Mouse (Mus musculus) left cerebral cortex, postnatal 4 days (tissue): Measurements from ENCODE around the gene Sipa1l1. TPM values are rescaled to one million over a fixed set of nuclear protein-coding genes. Genes with fewer than 3 reads are reported as not detected.

Source experiments
- DNase-seq: peaks from one replicate; pipeline ENCODE4 v3.0.0-alpha.2; 2022
- intact Hi-C: fragments of 180-260 bp; cut with DNase I; formaldehyde crosslinking; loops from one replicate; pipeline ENCODE4 v1.15.1; 2025
- total RNA-seq, 2 experiments: library from RNA; stranded (reverse); gene quantifications; 2 replicates each; pipeline ENCODE4 v1.2.3; 2021

Sipa1l1 gene
- total RNA-seq, 2 experiments from 2014 or later, result 76.5 to 80.0 TPM

GRCm38 (mm10) chr12:82495936-82496335 lies 326.8 kb downstream of the Sipa1l1 start:
- intact Hi-C loops, result loop anchor here (5.0 to 10.0 kb wide), 4 partner anchors 119 to 521 kb away; no protein-coding TSS in a partner anchor
- DNase-seq, result no peak

GRCm38 (mm10) chr12:82497866-82498631 lies 328.9 kb downstream of the Sipa1l1 start:
- intact Hi-C loops, result loop anchor here (5.0 to 10.0 kb wide), 4 partner anchors 117 to 519 kb away; no protein-coding TSS in a partner anchor
- DNase-seq, result peak; percentile 65

GRCm38 (mm10) chr12:82498701-82499100 lies 329.6 kb downstream of the Sipa1l1 start:
- no peak for DNase-seq
- intact Hi-C loops, result loop anchor here (5.0 to 10.0 kb wide), 4 partner anchors 116 to 519 kb away; no protein-coding TSS in a partner anchor

GRCm38 (mm10) chr12:82499731-82500130 lies 330.6 kb downstream of the Sipa1l1 start:
- DNase-seq, result no peak
- intact Hi-C loops, result loop anchor here (5.0 to 10.0 kb wide), 4 partner anchors 115 to 518 kb away; no protein-coding TSS in a partner anchor
